In the genomic region with DNA sequence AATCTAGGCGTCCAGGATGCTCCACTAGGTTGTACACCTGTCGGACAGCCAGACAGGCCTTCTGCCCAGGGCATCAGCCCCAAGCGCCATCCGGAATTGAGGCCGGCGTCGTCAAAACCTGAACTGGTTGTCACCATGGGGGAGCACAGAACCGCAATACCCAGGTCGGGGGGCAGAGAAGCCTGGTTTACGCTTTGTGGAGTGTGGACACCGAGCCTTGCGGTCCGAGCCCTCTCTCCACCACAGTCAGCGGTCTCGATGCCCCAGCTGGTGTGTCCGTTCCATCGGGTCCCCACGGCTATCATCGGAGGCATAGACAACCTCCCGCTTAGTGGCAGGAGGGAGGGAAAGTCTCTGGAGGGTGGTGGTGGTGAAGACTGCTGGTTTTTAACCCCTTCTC, we compare ENCODE assay signal across 10 mouse cellular contexts. TPM values are rescaled to one million over a fixed set of nuclear protein-coding genes. Genes with fewer than 3 reads are reported as not detected.
A peak's percentile ranks its signal among the peaks of the same experiment; 100 is the strongest.
DNase-seq lines count a peak whose midpoint lies in the region; ATAC-seq and TF ChIP-seq lines count a peak whose summit lies in the region.
"Had no signal": no experiment of that assay in that cellular context is flagged by ENCODE, and none has a peak within 500 bp of the region (broad histone marks: within the 10 kb centered on the region; RNA-seq: fewer than 3 reads in every experiment).

No protein-coding gene starts in this region.

- no peak for ATAC-seq in hindbrain, embryonic 11.5 days (ENCODE audit: low FRiP score)

- no peak for TF ChIP-seq POLR2A in CH12.LX (IDR thresholded peaks at IDR 0.05; ENCODE audit: low read depth, low read length)

- TF ChIP-seq CTCF in CH12.LX (conservative IDR thresholded peaks at IDR 0.05 in 1 of 2, IDR thresholded peaks at IDR 0.05 in 1 of 2; ENCODE audit: low read depth in 2 of 2, low read length in 2 of 2) (no peak), E14TG2a.4 (conservative IDR thresholded peaks at IDR 0.05; ENCODE audit: low read length) (no peak)

- H3K4me2 ChIP-seq in CH12.LX (ENCODE audit: insufficient read depth, low read depth, poor library complexity, severe bottlenecking): peak overlapping the region; percentile 95
- H3K4me2 ChIP-seq in hindbrain, embryonic 11.5 days (replicated peaks; ENCODE audit: low read depth, low read length): peak overlapping the region; percentile 46

- peaks cover 14 to 30% of the 10 kb centered on the region in 2 experiments for H3K4me1 ChIP-seq in CH12.LX (ENCODE audit: control insufficient read depth in 1 of 2, insufficient read depth in 2 of 2)
- H3K4me1 ChIP-seq in E14TG2a.4 (replicated peaks; ENCODE audit: low read depth, low read length): peaks cover 53% of the 10 kb centered on the region
- H3K4me1 ChIP-seq in hindbrain, embryonic 11.5 days (replicated peaks; ENCODE audit: control insufficient read depth, insufficient read depth, low read length): peaks cover 19% of the 10 kb centered on the region
- peaks cover 73% of the 10 kb centered on the region for H3K4me1 ChIP-seq in midbrain, embryonic 10.5 days

- no peak for TF ChIP-seq EP300 in CH12.LX (IDR thresholded peaks at IDR 0.05; ENCODE audit: low read length)

- WGBS in hindbrain, embryonic 11.5 days: 1% methylated on average over 20 of the region's 20 CpGs
- under 1% methylated on average over 20 of the region's 20 CpGs for WGBS in midbrain, embryonic 10.5 days

- H3K27ac ChIP-seq in CH12.LX (ENCODE audit: insufficient read depth, low read depth): no peak overlapping the region
- H3K27ac ChIP-seq in hindbrain, embryonic 11.5 days (ENCODE audit: low read depth, low read length): 0 out of 2 replicates have a peak overlapping the region, but pooled peaks have one; percentile 17
- H3K27ac ChIP-seq in midbrain, embryonic 10.5 days (replicated peaks): peak overlapping the region; percentile 35

- TF ChIP-seq RAD21 in CH12.LX (IDR thresholded peaks at IDR 0.05; ENCODE audit: low read depth, low read length): no peak

- in situ Hi-C loops in CH12.LX (cut with MboI; ENCODE audit: low pct_ligation_motif_present, low pct_unique_long_range_greater_than_20kb, low sequenced_read_pairs): no loop called here

- no peaks in the 10 kb centered on the region for H3K36me3 ChIP-seq in CH12.LX (replicated peaks in 1 of 2; ENCODE audit: control insufficient read depth in 1 of 2, insufficient read depth in 1 of 2, low read length in 1 of 2)
- no peaks in the 10 kb centered on the region for H3K36me3 ChIP-seq in E14TG2a.4 (ENCODE audit: insufficient read depth, low read length)
- no peaks in the 10 kb centered on the region for H3K36me3 ChIP-seq in hindbrain, embryonic 11.5 days (ENCODE audit: control insufficient read depth, insufficient read depth, low read length)
- H3K36me3 ChIP-seq in midbrain, embryonic 10.5 days: peaks cover 9% of the 10 kb centered on the region; the same call in 1 of the 2 replicates

- no peak overlapping the region for H3K4me3 ChIP-seq in CH12.LX (replicated peaks in 1 of 3; ENCODE audit: low read depth in 2 of 3, low read length in 2 of 3, poor library complexity in 1 of 3)
- peak overlapping the region; percentile 62 for H3K4me3 ChIP-seq in E14TG2a.4 (replicated peaks; ENCODE audit: low read length)
- peak overlapping the region; percentile 6; the same call in 1 of the 2 replicates for H3K4me3 ChIP-seq in hindbrain, embryonic 11.5 days (ENCODE audit: low read depth, low read length)
- H3K4me3 ChIP-seq in midbrain, embryonic 10.5 days: peak overlapping the region; percentile 49

- no peak for DNase-seq in CH12.LX (ENCODE audit: extremely low read depth)
- peak; percentile 55 for DNase-seq in hindbrain, embryonic 11.5 days (ENCODE audit: low spot score)
- DNase-seq in midbrain, embryonic 10.5 days (ENCODE audit: low spot score): no peak
- no peak for DNase-seq in left cerebral cortex, postnatal 36 days (ENCODE audit: low spot score in 2 of 2)
- no peak for DNase-seq in layer of hippocampus, postnatal 10 days (ENCODE audit: low spot score in 2 of 2)
- no peak for DNase-seq in testis, postnatal 10 days (ENCODE audit: low spot score)
- DNase-seq: cerebellum, adult 2 months; gastrocnemius, postnatal 36 days; left cerebral cortex, postnatal 4 days had no signal

- dilution Hi-C loops in CH12.LX (cut with MboI; ENCODE audit: extremely low pct_ligation_motif_present, extremely low pct_unique_long_range_greater_than_20kb, low sequenced_read_pairs): no loop called here

- H3K9me3 ChIP-seq in CH12.LX (replicated peaks; ENCODE audit: low read length) (peaks cover 3% of the 10 kb centered on the region), E14TG2a.4 (ENCODE audit: low read length) (no peaks in the 10 kb centered on the region)
- H3K9me3 ChIP-seq in hindbrain, embryonic 11.5 days (ENCODE audit: control insufficient read depth, low read length): no peaks in the 10 kb centered on the region
- no peaks in the 10 kb centered on the region for H3K9me3 ChIP-seq in midbrain, embryonic 10.5 days (replicated peaks)

- intact Hi-C loops in left cerebral cortex, postnatal 36 days (cut with DNase I): loop anchor here (5.0 kb wide), 1 partner anchor 35 kb away; a partner anchor contains a TSS

- H3K9ac ChIP-seq in CH12.LX (ENCODE audit: insufficient read depth, low read depth): no peak overlapping the region
- H3K9ac ChIP-seq in hindbrain, embryonic 11.5 days (ENCODE audit: low read depth, low read length): no peak overlapping the region

- H3K79me2 ChIP-seq in CH12.LX (replicated peaks; ENCODE audit: control insufficient read depth, extremely low read depth, insufficient read depth, poor library complexity, severe bottlenecking): no peaks in the 10 kb centered on the region

- peaks cover 93% of the 10 kb centered on the region for H3K27me3 ChIP-seq in CH12.LX (replicated peaks)
- H3K27me3 ChIP-seq in E14TG2a.4 (ENCODE audit: insufficient read depth, low read length): peaks cover 77% of the 10 kb centered on the region
- H3K27me3 ChIP-seq in hindbrain, embryonic 11.5 days (ENCODE audit: control insufficient read depth, insufficient read depth, low read length): peaks cover 11% of the 10 kb centered on the region
- H3K27me3 ChIP-seq in midbrain, embryonic 10.5 days (ENCODE audit: low read depth, poor library complexity, severe bottlenecking): peaks cover 72% of the 10 kb centered on the region

TF ChIP-seq in CH12.LX, 34 proteins besides CTCF, POLR2A, EP300 and RAD21:
- TF ChIP-seq JUND (conservative IDR thresholded peaks at IDR 0.05; ENCODE audit: low read depth, low read length) (no peak), ZC3H11A (IDR thresholded peaks at IDR 0.05; ENCODE audit: low read depth, low read length) (no peak), ZMIZ1 (IDR thresholded peaks at IDR 0.05; ENCODE audit: low read depth, low read length) (no peak), NELFE (IDR thresholded peaks at IDR 0.05; ENCODE audit: low read depth, low read length) (no peak)

RNA-seq across cellular contexts. Expression of a gene that starts 24.4 kb away (rescaled TPM):
- total RNA-seq in CH12.LX (2012; rRNA removed) (not detected in 2 replicates), CH12.LX (2014; rRNA removed) (not detected in 2 replicates)
- polyA plus RNA-seq in CH12.LX (2012; ENCODE audit: insufficient read length, low read depth): not detected in 2 replicates
- 0.46 TPM in 1 of 2 replicates, not detected in the other for polyA plus RNA-seq in hindbrain, embryonic 11.5 days (2014; fragmentation: Nextera tagmentation; extraction: Ambion mirVana)
- 0.07 and 0.16 TPM in 2 replicates for polyA plus RNA-seq in midbrain, embryonic 10.5 days (2016; fragmentation: Nextera tagmentation; extraction: Ambion mirVana)
- 1 to 10 TPM in 1 of 2 experiments, under 1 TPM in 1; 0.47 to 1.3 TPM for total RNA-seq in left cerebral cortex, postnatal 36 days (2021)
- 1 to 10 TPM in 1 of 2 experiments, under 1 TPM in 1; 0.91 to 1.3 TPM for total RNA-seq in layer of hippocampus, postnatal 10 days (2021)
- total RNA-seq: gastrocnemius, postnatal 36 days had no signal

RNA-seq across cellular contexts. Expression of a gene that starts 28.2 kb away (rescaled TPM):
- total RNA-seq in CH12.LX (2012; rRNA removed) (2.5 and 2.8 TPM in 2 replicates), CH12.LX (2014; rRNA removed) (1.2 and 1.3 TPM in 2 replicates)
- 4.1 and 4.7 TPM in 2 replicates for polyA plus RNA-seq in CH12.LX (2012; ENCODE audit: insufficient read length, low read depth)
- 4.6 TPM in 2 replicates for polyA plus RNA-seq in hindbrain, embryonic 11.5 days (2014; fragmentation: Nextera tagmentation; extraction: Ambion mirVana)
- polyA plus RNA-seq in midbrain, embryonic 10.5 days (2016; fragmentation: Nextera tagmentation; extraction: Ambion mirVana): 4.0 and 4.1 TPM in 2 replicates
- 10 to 100 TPM; 53.5 to 55.3 TPM for total RNA-seq in left cerebral cortex, postnatal 36 days (2021)
- total RNA-seq in layer of hippocampus, postnatal 10 days (2021): 10 to 100 TPM; 28.0 to 29.1 TPM

RNA-seq across cellular contexts. Expression of a gene that starts 37.1 kb away (rescaled TPM):
- total RNA-seq in CH12.LX (2012; rRNA removed): 0.04 TPM in 2 replicates
- total RNA-seq in CH12.LX (2014; rRNA removed): not detected in 2 replicates
- polyA plus RNA-seq in CH12.LX (2012; ENCODE audit: insufficient read length, low read depth): not detected in 2 replicates
- polyA plus RNA-seq in hindbrain, embryonic 11.5 days (2014; fragmentation: Nextera tagmentation; extraction: Ambion mirVana): 12.7 and 18.0 TPM in 2 replicates
- 3.9 and 6.2 TPM in 2 replicates for polyA plus RNA-seq in midbrain, embryonic 10.5 days (2016; fragmentation: Nextera tagmentation; extraction: Ambion mirVana)
- total RNA-seq in left cerebral cortex, postnatal 36 days (2021): 10 to 100 TPM; 75.3 to 88.8 TPM
- total RNA-seq in layer of hippocampus, postnatal 10 days (2021): 100 to 1,000 TPM; 106 to 112 TPM

RNA-seq across cellular contexts. Expression of a gene that starts 41.0 kb away (rescaled TPM):
- total RNA-seq in CH12.LX (2012; rRNA removed): 11.8 and 12.8 TPM in 2 replicates
- total RNA-seq in CH12.LX (2014; rRNA removed): 3.7 and 4.9 TPM in 2 replicates
- polyA plus RNA-seq in CH12.LX (2012; ENCODE audit: insufficient read length, low read depth): 6.6 and 7.1 TPM in 2 replicates
- polyA plus RNA-seq in hindbrain, embryonic 11.5 days (2014; fragmentation: Nextera tagmentation; extraction: Ambion mirVana): 25.2 and 26.0 TPM in 2 replicates
- 21.4 and 23.5 TPM in 2 replicates for polyA plus RNA-seq in midbrain, embryonic 10.5 days (2016; fragmentation: Nextera tagmentation; extraction: Ambion mirVana)
- 10 to 100 TPM; 46.3 to 53.5 TPM for total RNA-seq in left cerebral cortex, postnatal 36 days (2021)
- total RNA-seq in layer of hippocampus, postnatal 10 days (2021): 10 to 100 TPM; 45.5 to 49.7 TPM

RNA-seq across cellular contexts. Expression of a gene that starts 52.6 kb away (rescaled TPM):
- 16.3 and 17.4 TPM in 2 replicates for total RNA-seq in CH12.LX (2012; rRNA removed)
- total RNA-seq in CH12.LX (2014; rRNA removed): 11.7 and 11.9 TPM in 2 replicates
- polyA plus RNA-seq in CH12.LX (2012; ENCODE audit: insufficient read length, low read depth): 13.2 and 27.3 TPM in 2 replicates
- polyA plus RNA-seq in hindbrain, embryonic 11.5 days (2014; fragmentation: Nextera tagmentation; extraction: Ambion mirVana): 22.9 and 27.3 TPM in 2 replicates
- polyA plus RNA-seq in midbrain, embryonic 10.5 days (2016; fragmentation: Nextera tagmentation; extraction: Ambion mirVana): 38.5 and 38.7 TPM in 2 replicates
- 10 to 100 TPM; 10.6 to 11.0 TPM for total RNA-seq in left cerebral cortex, postnatal 36 days (2021)
- total RNA-seq in layer of hippocampus, postnatal 10 days (2021): 10 to 100 TPM; 11.9 to 14.4 TPM

Comparison
In these comparisons a context has a peak if more than half of its experiments do, and no peak if none do; other contexts are left out.
1. H3K4me3 ChIP-seq: peak in E14TG2a.4 (single experiment), hindbrain, embryonic 11.5 days (single experiment) and midbrain, embryonic 10.5 days (single experiment); none in CH12.LX (0 of 3).
2. RNA of a gene that starts 28.2 kb away (total RNA-seq): 53.5 to 55.3 TPM in left cerebral cortex, postnatal 36 days and 28.0 to 29.1 TPM in layer of hippocampus, postnatal 10 days; 1.2 to 2.8 TPM in CH12.LX; every median in the first group is over 4 times any median in the second.
3. RNA of a gene that starts 37.1 kb away (total RNA-seq): 106 to 112 TPM in layer of hippocampus, postnatal 10 days and 75.3 to 88.8 TPM in left cerebral cortex, postnatal 36 days; 0.04 TPM in CH12.LX; every median in the first group is over 10 times any median in the second.